Mouse (Mus musculus) G1E (cell line): Measurements from ENCODE around the gene Rpl11.

Experiments
- CTCF ChIP-seq: IDR thresholded peaks from 2 replicates; pipeline ENCODE4 v1.5.1; 2012; ENCODE audit warnings: low read depth, low read length, inconsistent platforms, mixed read lengths
- GATA1 ChIP-seq: IDR thresholded peaks from 2 replicates; pipeline ENCODE4 v1.6.1; 2012; ENCODE audit warnings: borderline replicate concordance, low read length, inconsistent platforms, mixed read lengths
- GATA2 ChIP-seq: IDR thresholded peaks from 2 replicates; pipeline ENCODE4 v1.6.1; 2012; ENCODE audit warnings: low read depth, low read length, inconsistent platforms, borderline replicate concordance
- POLR2AphosphoS5 ChIP-seq: IDR thresholded peaks from 2 replicates; pipeline ENCODE4 v1.6.1; 2012; ENCODE audit warnings: low read depth, low read length, inconsistent platforms; ENCODE audit not compliant: insufficient replicate concordance
- TAL1 ChIP-seq: conservative IDR thresholded peaks from 2 replicates; pipeline ENCODE4 v1.6.1; 2012; ENCODE audit warnings: low read depth, low read length, inconsistent platforms, mixed read lengths

- no peak for TF ChIP-seq CTCF
- TF ChIP-seq GATA2, result no peak
- TF ChIP-seq GATA1, result no peak
- TF ChIP-seq POLR2AphosphoS5, result no peak
- no peak for TF ChIP-seq TAL1
Observed at GRCm38 (mm10) chr4:136016059-136016602, 37.1 kb downstream of the Rpl11 start.
